Mouse (Mus musculus): ENCODE data around the gene Slc4a10. TPM values are rescaled to one million over a fixed set of nuclear protein-coding genes. Genes with fewer than 3 reads are reported as not detected.

The Slc4a10 gene
- polyA plus RNA-seq, 1 experiment from 2014 or later: 0.43 TPM

- Histone ChIP-seq H3K4me2 (replicated peaks) (no peak overlapping the region), H3K4me1 (no peaks in the 10 kb centered on the region), H3K9me3 (no peaks in the 10 kb centered on the region), H3K9ac (no peak overlapping the region), H3K4me3 (no peak overlapping the region), H3K36me3 (no peaks in the 10 kb centered on the region), H3K27me3 (no peaks in the 10 kb centered on the region), H3K27ac (no peak overlapping the region)
- 93% methylated on average over 2 of the region's 2 CpGs for WGBS
- no peak for ATAC-seq (ENCODE audit: insufficient number of reproducible peaks, insufficient read depth, low FRiP score, low TSS enrichment)
Measured at GRCm38 (mm10) chr2:62129975-62130374, 83.7 kb downstream of the Slc4a10 start.

- H3K4me1 ChIP-seq: no peaks in the 10 kb centered on the region
- 64% methylated on average over 8 of the region's 8 CpGs for WGBS
- no peak overlapping the region for H3K27ac ChIP-seq
- H3K36me3 ChIP-seq: no peaks in the 10 kb centered on the region
- H3K4me3 ChIP-seq: no peak overlapping the region
- no peaks in the 10 kb centered on the region for H3K27me3 ChIP-seq
- H3K4me2 ChIP-seq (replicated peaks): no peak overlapping the region
- no peak for ATAC-seq (ENCODE audit: insufficient number of reproducible peaks, insufficient read depth, low FRiP score, low TSS enrichment)
- no peaks in the 10 kb centered on the region for H3K9me3 ChIP-seq
- no peak overlapping the region for H3K9ac ChIP-seq
Measured at GRCm38 (mm10) chr2:62134911-62135310, 88.6 kb downstream of the Slc4a10 start.

- 61% methylated on average over 3 of the region's 3 CpGs for WGBS
- H3K4me1 ChIP-seq: no peaks in the 10 kb centered on the region
- no peak overlapping the region for H3K4me3 ChIP-seq
- H3K27me3 ChIP-seq: no peaks in the 10 kb centered on the region
- no peaks in the 10 kb centered on the region for H3K9me3 ChIP-seq
- no peaks in the 10 kb centered on the region for H3K36me3 ChIP-seq
- H3K4me2 ChIP-seq (replicated peaks): no peak overlapping the region
- H3K9ac ChIP-seq: no peak overlapping the region
- H3K27ac ChIP-seq: no peak overlapping the region
- no peak for ATAC-seq (ENCODE audit: insufficient number of reproducible peaks, insufficient read depth, low FRiP score, low TSS enrichment)
Measured at GRCm38 (mm10) chr2:62147636-62148035, 101.4 kb downstream of the Slc4a10 start.

GRCm38 (mm10) chr2:62149421-62149820 is 103.2 kb downstream of the Slc4a10 start:
- no peak overlapping the region for H3K27ac ChIP-seq
- H3K36me3 ChIP-seq: no peaks in the 10 kb centered on the region
- H3K9ac ChIP-seq: no peak overlapping the region
- H3K4me1 ChIP-seq: no peaks in the 10 kb centered on the region
- no peak overlapping the region for H3K4me3 ChIP-seq
- H3K27me3 ChIP-seq: no peaks in the 10 kb centered on the region
- no peaks in the 10 kb centered on the region for H3K9me3 ChIP-seq
- ATAC-seq (ENCODE audit: insufficient number of reproducible peaks, insufficient read depth, low FRiP score, low TSS enrichment): no peak
- H3K4me2 ChIP-seq (replicated peaks): no peak overlapping the region

GRCm38 (mm10) chr2:62150830-62151229 is 104.6 kb downstream of the Slc4a10 start:
- ATAC-seq (ENCODE audit: insufficient number of reproducible peaks, insufficient read depth, low FRiP score, low TSS enrichment): no peak
- no peaks in the 10 kb centered on the region for H3K4me1 ChIP-seq
- H3K9me3 ChIP-seq: no peaks in the 10 kb centered on the region
- no peak overlapping the region for H3K27ac ChIP-seq
- no peak overlapping the region for H3K9ac ChIP-seq
- no peak overlapping the region for H3K4me2 ChIP-seq (replicated peaks)
- 74% methylated on average over 1 of the region's 1 CpGs for WGBS
- no peak overlapping the region for H3K4me3 ChIP-seq
- no peaks in the 10 kb centered on the region for H3K36me3 ChIP-seq
- no peaks in the 10 kb centered on the region for H3K27me3 ChIP-seq

- no peak for ATAC-seq (ENCODE audit: insufficient number of reproducible peaks, insufficient read depth, low FRiP score, low TSS enrichment)
- no peak overlapping the region for H3K4me2 ChIP-seq (replicated peaks)
- no peaks in the 10 kb centered on the region for H3K36me3 ChIP-seq
- H3K4me1 ChIP-seq: no peaks in the 10 kb centered on the region
- no peak overlapping the region for H3K27ac ChIP-seq
- no peak overlapping the region for H3K4me3 ChIP-seq
- H3K9ac ChIP-seq: no peak overlapping the region
- H3K27me3 ChIP-seq: no peaks in the 10 kb centered on the region
- no peaks in the 10 kb centered on the region for H3K9me3 ChIP-seq
Measured at GRCm38 (mm10) chr2:62210109-62210508, 163.8 kb downstream of the Slc4a10 start.

- no peak overlapping the region for H3K4me2 ChIP-seq (replicated peaks)
- no peak overlapping the region for H3K9ac ChIP-seq
- H3K36me3 ChIP-seq: no peaks in the 10 kb centered on the region
- H3K9me3 ChIP-seq: no peaks in the 10 kb centered on the region
- WGBS: 88% methylated on average over 5 of the region's 5 CpGs
- H3K27ac ChIP-seq: no peak overlapping the region
- no peak overlapping the region for H3K4me3 ChIP-seq
- no peaks in the 10 kb centered on the region for H3K27me3 ChIP-seq
- no peak for ATAC-seq (ENCODE audit: insufficient number of reproducible peaks, insufficient read depth, low FRiP score, low TSS enrichment)
- no peaks in the 10 kb centered on the region for H3K4me1 ChIP-seq
Measured at GRCm38 (mm10) chr2:62211106-62211505, 164.8 kb downstream of the Slc4a10 start.

GRCm38 (mm10) chr2:62227563-62227962 is 181.3 kb downstream of the Slc4a10 start:
- Histone ChIP-seq H3K36me3 (no peaks in the 10 kb centered on the region), H3K27me3 (no peaks in the 10 kb centered on the region), H3K4me1 (no peaks in the 10 kb centered on the region), H3K9me3 (no peaks in the 10 kb centered on the region), H3K9ac (no peak overlapping the region), H3K4me3 (no peak overlapping the region), H3K27ac (no peak overlapping the region), H3K4me2 (replicated peaks) (no peak overlapping the region)
- no peak for ATAC-seq (ENCODE audit: insufficient number of reproducible peaks, insufficient read depth, low FRiP score, low TSS enrichment)

- Histone ChIP-seq H3K27me3 (no peaks in the 10 kb centered on the region), H3K4me3 (no peak overlapping the region), H3K9me3 (no peaks in the 10 kb centered on the region), H3K4me2 (replicated peaks) (no peak overlapping the region), H3K9ac (no peak overlapping the region), H3K4me1 (no peaks in the 10 kb centered on the region), H3K36me3 (no peaks in the 10 kb centered on the region), H3K27ac (no peak overlapping the region)
- no peak for ATAC-seq (ENCODE audit: insufficient number of reproducible peaks, insufficient read depth, low FRiP score, low TSS enrichment)
- 81% methylated on average over 2 of the region's 2 CpGs for WGBS
Measured at GRCm38 (mm10) chr2:62231271-62231670, 185.0 kb downstream of the Slc4a10 start.

GRCm38 (mm10) chr2:62244167-62244566 is 197.9 kb downstream of the Slc4a10 start:
- Histone ChIP-seq H3K9me3 (no peaks in the 10 kb centered on the region), H3K9ac (no peak overlapping the region), H3K27me3 (no peaks in the 10 kb centered on the region), H3K4me3 (no peak overlapping the region), H3K4me2 (replicated peaks) (no peak overlapping the region), H3K36me3 (no peaks in the 10 kb centered on the region), H3K27ac (no peak overlapping the region), H3K4me1 (no peaks in the 10 kb centered on the region)
- WGBS: 41% methylated on average over 4 of the region's 4 CpGs
- ATAC-seq (ENCODE audit: insufficient number of reproducible peaks, insufficient read depth, low FRiP score, low TSS enrichment): no peak

GRCm38 (mm10) chr2:62268467-62268866 is 222.2 kb downstream of the Slc4a10 start:
- no peaks in the 10 kb centered on the region for H3K36me3 ChIP-seq
- ATAC-seq (ENCODE audit: insufficient number of reproducible peaks, insufficient read depth, low FRiP score, low TSS enrichment): no peak
- no peak overlapping the region for H3K27ac ChIP-seq
- no peaks in the 10 kb centered on the region for H3K4me1 ChIP-seq
- H3K27me3 ChIP-seq: no peaks in the 10 kb centered on the region
- WGBS: 96% methylated on average over 9 of the region's 9 CpGs
- no peak overlapping the region for H3K9ac ChIP-seq
- no peak overlapping the region for H3K4me3 ChIP-seq
- H3K9me3 ChIP-seq: no peaks in the 10 kb centered on the region
- no peak overlapping the region for H3K4me2 ChIP-seq (replicated peaks)

GRCm38 (mm10) chr2:62271840-62272239 is 225.6 kb downstream of the Slc4a10 start:
- WGBS: 41% methylated on average over 4 of the region's 4 CpGs
- Histone ChIP-seq H3K9ac (no peak overlapping the region), H3K4me3 (no peak overlapping the region), H3K9me3 (no peaks in the 10 kb centered on the region), H3K36me3 (no peaks in the 10 kb centered on the region), H3K27ac (no peak overlapping the region), H3K27me3 (no peaks in the 10 kb centered on the region), H3K4me2 (replicated peaks) (no peak overlapping the region), H3K4me1 (no peaks in the 10 kb centered on the region)
- ATAC-seq (ENCODE audit: insufficient number of reproducible peaks, insufficient read depth, low FRiP score, low TSS enrichment): no peak

- no peak overlapping the region for H3K9ac ChIP-seq
- H3K36me3 ChIP-seq: no peaks in the 10 kb centered on the region
- H3K4me1 ChIP-seq: no peaks in the 10 kb centered on the region
- no peak overlapping the region for H3K27ac ChIP-seq
- ATAC-seq (ENCODE audit: insufficient number of reproducible peaks, insufficient read depth, low FRiP score, low TSS enrichment): no peak
- H3K9me3 ChIP-seq: no peaks in the 10 kb centered on the region
- WGBS: 67% methylated on average over 3 of the region's 3 CpGs
- no peak overlapping the region for H3K4me3 ChIP-seq
- H3K4me2 ChIP-seq (replicated peaks): no peak overlapping the region
- no peaks in the 10 kb centered on the region for H3K27me3 ChIP-seq
Measured at GRCm38 (mm10) chr2:62278779-62279178, 232.5 kb downstream of the Slc4a10 start.

All from embryonic facial prominence, embryonic 12.5 days (tissue).